ENCODE assay signal across 11 mouse cellular contexts in the genomic region with DNA sequence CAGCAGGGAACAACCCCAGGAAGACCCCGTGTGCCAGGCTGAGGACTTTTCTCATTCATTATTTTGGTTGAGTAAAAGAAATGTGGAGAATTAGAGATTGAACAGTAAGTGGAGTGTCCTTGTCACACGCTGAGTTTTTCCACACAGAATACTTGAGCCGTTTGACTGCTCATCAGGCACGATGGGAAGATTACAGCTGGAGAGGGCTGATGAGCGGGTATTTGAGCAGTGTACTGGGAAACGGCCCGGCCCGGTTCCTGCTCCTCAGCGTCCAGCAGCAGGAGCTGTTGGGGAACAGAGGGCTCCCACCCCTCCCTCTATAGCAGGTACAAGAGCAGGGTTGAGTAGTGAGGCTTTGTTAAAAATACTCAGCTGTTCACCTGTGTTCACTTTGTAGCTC. TPM values are rescaled to one million over a fixed set of nuclear protein-coding genes. Genes with fewer than 3 reads are reported as not detected.
DNase-seq lines count a peak whose midpoint lies in the region; ATAC-seq and TF ChIP-seq lines count a peak whose summit lies in the region.
"Had no signal": no experiment of that assay in that cellular context is flagged by ENCODE, and none has a peak within 500 bp of the region (broad histone marks: within the 10 kb centered on the region; RNA-seq: fewer than 3 reads in every experiment).

No protein-coding gene starts in this region.

- in situ Hi-C loops in ES-E14 (cut with MboI; ENCODE audit: low sequenced_read_pairs in 2 of 2, unreplicated experiment in 2 of 2) = no loop called here

- H3K4me3 ChIP-seq in forebrain, embryonic 12.5 days (replicated peaks) = no peak overlapping the region
- H3K4me3 ChIP-seq in forebrain, postnatal 0 days (ENCODE audit: low read depth, low read length) = no peak overlapping the region
- no peak overlapping the region for H3K4me3 ChIP-seq in ES-E14 (ENCODE audit: insufficient read depth in 1 of 2, low read depth in 1 of 2, low read length in 2 of 2, poor library complexity in 1 of 2, severe bottlenecking in 1 of 2)
- no peak overlapping the region for H3K4me3 ChIP-seq in hindbrain, embryonic 12.5 days
- no peak overlapping the region for H3K4me3 ChIP-seq in midbrain, embryonic 14.5 days (replicated peaks; ENCODE audit: low read depth, low read length)
- no peak overlapping the region for H3K4me3 ChIP-seq in thymus, adult 2 months (ENCODE audit: control insufficient read depth, insufficient read depth, low read length)
- H3K4me3 ChIP-seq: heart, embryonic 10.5 days had no signal

- no peak overlapping the region for H3K4me2 ChIP-seq in forebrain, embryonic 12.5 days
- H3K4me2 ChIP-seq in forebrain, postnatal 0 days (ENCODE audit: low read depth) = no peak overlapping the region
- no peak overlapping the region for H3K4me2 ChIP-seq in hindbrain, embryonic 12.5 days (replicated peaks)
- H3K4me2 ChIP-seq in midbrain, embryonic 14.5 days (ENCODE audit: low read length) = no peak overlapping the region

- DNase-seq in forebrain, postnatal 0 days = no peak
- no peak for DNase-seq in ES-E14 (ENCODE audit: low read depth, low spot score)
- DNase-seq in midbrain, embryonic 14.5 days = no peak
- no peak for DNase-seq in T-cell, adult 2 months (ENCODE audit: low spot score)
- DNase-seq in thymus, adult 2 months = no peak
- DNase-seq in embryo, embryonic 9.5 days (ENCODE audit: extremely low spot score) = no peak
- DNase-seq: kidney, postnatal 36 days; lung, postnatal 14 days had no signal

- H3K4me1 ChIP-seq in forebrain, embryonic 12.5 days = peaks cover 21% of the 10 kb centered on the region
- peaks cover 8% of the 10 kb centered on the region; the same call in 1 of the 2 replicates for H3K4me1 ChIP-seq in forebrain, postnatal 0 days (ENCODE audit: insufficient read depth)
- peaks cover 0 to 5% of the 10 kb centered on the region in 2 experiments; a peak in 2 of 4 replicates for H3K4me1 ChIP-seq in ES-E14 (ENCODE audit: control insufficient read depth in 2 of 2, insufficient read depth in 2 of 2, low read length in 2 of 2, poor library complexity in 1 of 2)
- H3K4me1 ChIP-seq in hindbrain, embryonic 12.5 days = peaks cover 14% of the 10 kb centered on the region
- peaks cover 14% of the 10 kb centered on the region for H3K4me1 ChIP-seq in midbrain, embryonic 14.5 days (ENCODE audit: control insufficient read depth, insufficient read depth, low read length)
- no peaks in the 10 kb centered on the region for H3K4me1 ChIP-seq in thymus, adult 2 months (replicated peaks; ENCODE audit: control insufficient read depth, insufficient read depth, low read length)

- H3K9me3 ChIP-seq in forebrain, embryonic 12.5 days = peaks cover 6% of the 10 kb centered on the region
- H3K9me3 ChIP-seq in forebrain, postnatal 0 days (ENCODE audit: low read length) = no peaks in the 10 kb centered on the region
- no peaks in the 10 kb centered on the region for H3K9me3 ChIP-seq in ES-E14 (ENCODE audit: control insufficient read depth, insufficient read depth, low read depth, low read length)
- no peaks in the 10 kb centered on the region for H3K9me3 ChIP-seq in hindbrain, embryonic 12.5 days (replicated peaks)
- no peaks in the 10 kb centered on the region for H3K9me3 ChIP-seq in midbrain, embryonic 14.5 days (ENCODE audit: control insufficient read depth, low read length)
- H3K9me3 ChIP-seq: heart, embryonic 10.5 days had no signal

- TF ChIP-seq POLR2A in thymus, adult 2 months (IDR thresholded peaks at IDR 0.05; ENCODE audit: control insufficient read depth, extremely low read depth, insufficient read depth, low read length, poor library complexity) = no peak

- WGBS in forebrain, embryonic 12.5 days = 33% methylated on average over 9 of the region's 9 CpGs
- 27% methylated on average over 9 of the region's 9 CpGs for WGBS in forebrain, postnatal 0 days
- 45% methylated on average over 9 of the region's 9 CpGs for WGBS in hindbrain, embryonic 12.5 days
- 31% methylated on average over 9 of the region's 9 CpGs for WGBS in midbrain, embryonic 14.5 days
- 90% methylated on average over 9 of the region's 9 CpGs for WGBS in thymus, adult 2 months

- TF ChIP-seq CTCF in forebrain, postnatal 0 days (IDR thresholded peaks at IDR 0.05; ENCODE audit: low read depth) = no peak
- no peak for TF ChIP-seq CTCF in thymus, adult 2 months (IDR thresholded peaks at IDR 0.05; ENCODE audit: borderline replicate concordance, control insufficient read depth, extremely low read depth, insufficient read depth, low read length, poor library complexity)

- H3K36me3 ChIP-seq in forebrain, embryonic 12.5 days (replicated peaks) = peaks cover 52% of the 10 kb centered on the region
- peaks cover 44% of the 10 kb centered on the region for H3K36me3 ChIP-seq in forebrain, postnatal 0 days (ENCODE audit: insufficient read depth)
- H3K36me3 ChIP-seq in ES-E14 (ENCODE audit: control insufficient read depth, insufficient read depth, low read length, poor library complexity, severe bottlenecking) = peaks cover 43% of the 10 kb centered on the region
- peaks cover 38% of the 10 kb centered on the region for H3K36me3 ChIP-seq in hindbrain, embryonic 12.5 days
- H3K36me3 ChIP-seq in midbrain, embryonic 14.5 days (ENCODE audit: control insufficient read depth, insufficient read depth, low read length) = peaks cover 50% of the 10 kb centered on the region
- peaks cover 39% of the 10 kb centered on the region for H3K36me3 ChIP-seq in thymus, adult 2 months (ENCODE audit: control insufficient read depth, insufficient read depth, low read length)

- peak overlapping the region; percentile 93 for H3K27ac ChIP-seq in forebrain, embryonic 12.5 days
- H3K27ac ChIP-seq in forebrain, postnatal 0 days (ENCODE audit: low read depth, low read length) = no peak overlapping the region
- peak overlapping the region; percentile 16; the same call in 1 of the 2 replicates for H3K27ac ChIP-seq in ES-E14 (ENCODE audit: insufficient read depth, low read depth, low read length, poor library complexity, severe bottlenecking)
- peak overlapping the region; percentile 52 for H3K27ac ChIP-seq in hindbrain, embryonic 12.5 days
- 0 out of 2 replicates have a peak overlapping the region, but pooled peaks have one; percentile 21 for H3K27ac ChIP-seq in midbrain, embryonic 14.5 days (replicated peaks; ENCODE audit: low read depth, low read length)
- H3K27ac ChIP-seq in thymus, adult 2 months (ENCODE audit: control insufficient read depth, insufficient read depth, low read length) = no peak overlapping the region
- H3K27ac ChIP-seq: heart, embryonic 10.5 days had no signal

- H3K9ac ChIP-seq in forebrain, embryonic 12.5 days = no peak overlapping the region
- H3K9ac ChIP-seq in forebrain, postnatal 0 days = no peak overlapping the region
- H3K9ac ChIP-seq in ES-E14 (ENCODE audit: insufficient read depth, low read depth, low read length, poor library complexity, severe bottlenecking) = peak overlapping the region; percentile 25; the same call in 1 of the 2 replicates
- H3K9ac ChIP-seq in hindbrain, embryonic 12.5 days = no peak overlapping the region
- no peak overlapping the region for H3K9ac ChIP-seq in midbrain, embryonic 14.5 days (replicated peaks; ENCODE audit: low read length)

- no peaks in the 10 kb centered on the region for H3K27me3 ChIP-seq in forebrain, embryonic 12.5 days
- no peaks in the 10 kb centered on the region for H3K27me3 ChIP-seq in forebrain, postnatal 0 days (ENCODE audit: insufficient read depth, low read length)
- H3K27me3 ChIP-seq in hindbrain, embryonic 12.5 days = no peaks in the 10 kb centered on the region
- no peaks in the 10 kb centered on the region for H3K27me3 ChIP-seq in midbrain, embryonic 14.5 days (ENCODE audit: control insufficient read depth, insufficient read depth, low read length)
- no peaks in the 10 kb centered on the region for H3K27me3 ChIP-seq in thymus, adult 2 months (ENCODE audit: control insufficient read depth, insufficient read depth, low read length)

- no peak for ATAC-seq in forebrain, embryonic 12.5 days (ENCODE audit: low FRiP score)
- ATAC-seq in forebrain, postnatal 0 days = no peak
- ATAC-seq in hindbrain, embryonic 12.5 days (ENCODE audit: low FRiP score) = no peak
- ATAC-seq in midbrain, embryonic 14.5 days (ENCODE audit: low FRiP score, low TSS enrichment) = no peak

TF ChIP-seq in ES-E14, 5 proteins besides CTCF, POLR2A, EP300 and RAD21:
- no peak for TF ChIP-seq ZC3H11A (IDR thresholded peaks at IDR 0.05; ENCODE audit: borderline replicate concordance, low read depth, low read length)
- no peak for TF ChIP-seq MAFK (IDR thresholded peaks at IDR 0.05; ENCODE audit: insufficient read depth, low read depth, low read length)
- no peak for TF ChIP-seq ZNF384 (IDR thresholded peaks at IDR 0.05; ENCODE audit: low read depth, low read length)
TF ChIP-seq in ES-E14: peak in this region for 0.

RNA-seq across cellular contexts. Expression of gene Rps24, which starts 12.6 kb away (rescaled TPM):
- polyA plus RNA-seq in forebrain, embryonic 12.5 days (2016; fragmentation: Nextera tagmentation; extraction: Ambion mirVana) = 998 and 1,043 TPM in 2 replicates
- total RNA-seq in forebrain, postnatal 0 days (2014; rRNA removed) = 1,310 and 1,631 TPM in 2 replicates
- 795 and 979 TPM in 2 replicates for polyA plus RNA-seq in forebrain, postnatal 0 days (2015; fragmentation: Nextera tagmentation; extraction: Ambion mirVana)
- 2,405 and 2,661 TPM in 2 replicates for total RNA-seq in ES-E14 (2012; rRNA removed)
- polyA plus RNA-seq in hindbrain, embryonic 12.5 days (2016; fragmentation: Nextera tagmentation; extraction: Ambion mirVana) = 852 and 899 TPM in 2 replicates
- polyA plus RNA-seq in midbrain, embryonic 14.5 days (2014; fragmentation: Nextera tagmentation; extraction: Ambion mirVana) = 772 and 791 TPM in 2 replicates
- polyA plus RNA-seq in thymus, adult 2 months (2012; rRNA removed) = 1,148 and 1,323 TPM in 2 replicates

RNA-seq across cellular contexts. Expression of gene Polr3a, which starts 12.6 kb away (rescaled TPM):
- 19.3 and 21.3 TPM in 2 replicates for polyA plus RNA-seq in forebrain, embryonic 12.5 days (2016; fragmentation: Nextera tagmentation; extraction: Ambion mirVana)
- 19.5 and 29.9 TPM in 2 replicates for total RNA-seq in forebrain, postnatal 0 days (2014; rRNA removed)
- 8.1 and 13.4 TPM in 2 replicates for polyA plus RNA-seq in forebrain, postnatal 0 days (2015; fragmentation: Nextera tagmentation; extraction: Ambion mirVana)
- 55.7 and 67.8 TPM in 2 replicates for total RNA-seq in ES-E14 (2012; rRNA removed)
- polyA plus RNA-seq in hindbrain, embryonic 12.5 days (2016; fragmentation: Nextera tagmentation; extraction: Ambion mirVana) = 20.3 and 22.2 TPM in 2 replicates
- 21.0 and 23.1 TPM in 2 replicates for polyA plus RNA-seq in midbrain, embryonic 14.5 days (2014; fragmentation: Nextera tagmentation; extraction: Ambion mirVana)
- 13.6 and 14.3 TPM in 2 replicates for polyA plus RNA-seq in thymus, adult 2 months (2012; rRNA removed)

Comparison
In these comparisons a context has a peak if more than half of its experiments do, and no peak if none do; other contexts are left out.
1. H3K27ac ChIP-seq: peak in forebrain, embryonic 12.5 days (single experiment), ES-E14 (single experiment), hindbrain, embryonic 12.5 days (single experiment) and midbrain, embryonic 14.5 days (single experiment); none in forebrain, postnatal 0 days (single experiment) and thymus, adult 2 months (single experiment).